Mouse (Mus musculus) cortical plate, adult 2 months (tissue): ENCODE results near the gene Ehmt1.
A peak's percentile ranks its signal among the peaks of the same experiment; 100 is the strongest.

Experiments used
- CTCF ChIP-seq: fragments of 200-500 bp; IDR thresholded peaks from 2 replicates; pipeline ENCODE4 v1.5.1; 2011; ENCODE audit warnings: mild to moderate bottlenecking, control low read depth, low read length; ENCODE audit not compliant: insufficient read depth; ENCODE audit errors: extremely low read depth
- POLR2A ChIP-seq: fragments of 200-500 bp; IDR thresholded peaks from 2 replicates; pipeline ENCODE4 v1.6.1; 2011; ENCODE audit warnings: mild to moderate bottlenecking, low read length, control low read depth; ENCODE audit not compliant: insufficient read depth; ENCODE audit errors: extremely low read depth

GRCm38 (mm10) chr2:24852408-24852807 is 67.0 kb downstream of the Ehmt1 start:
- TF ChIP-seq POLR2A, result no peak
- TF ChIP-seq CTCF, result peak; percentile 52
